Mouse (Mus musculus) layer of hippocampus, adult 8-10 months (tissue): ENCODE measurements around the gene Zc3h7b. TPM values are rescaled to one million over a fixed set of nuclear protein-coding genes. Genes with fewer than 3 reads are reported as not detected.

Experiments
- DNase-seq, 2 experiments: peaks; one replicate each; pipeline ENCODE4 v3.0.0; 2022; ENCODE audit warnings: low spot score in 2 of 2
- total RNA-seq, 4 experiments: library from RNA; stranded (reverse); gene quantifications; 2 replicates each; pipeline ENCODE4 v1.2.4; 2022

The Zc3h7b gene
- total RNA-seq, 4 experiments from 2014 or later, result 123 to 147 (median 135) TPM

DNA sequence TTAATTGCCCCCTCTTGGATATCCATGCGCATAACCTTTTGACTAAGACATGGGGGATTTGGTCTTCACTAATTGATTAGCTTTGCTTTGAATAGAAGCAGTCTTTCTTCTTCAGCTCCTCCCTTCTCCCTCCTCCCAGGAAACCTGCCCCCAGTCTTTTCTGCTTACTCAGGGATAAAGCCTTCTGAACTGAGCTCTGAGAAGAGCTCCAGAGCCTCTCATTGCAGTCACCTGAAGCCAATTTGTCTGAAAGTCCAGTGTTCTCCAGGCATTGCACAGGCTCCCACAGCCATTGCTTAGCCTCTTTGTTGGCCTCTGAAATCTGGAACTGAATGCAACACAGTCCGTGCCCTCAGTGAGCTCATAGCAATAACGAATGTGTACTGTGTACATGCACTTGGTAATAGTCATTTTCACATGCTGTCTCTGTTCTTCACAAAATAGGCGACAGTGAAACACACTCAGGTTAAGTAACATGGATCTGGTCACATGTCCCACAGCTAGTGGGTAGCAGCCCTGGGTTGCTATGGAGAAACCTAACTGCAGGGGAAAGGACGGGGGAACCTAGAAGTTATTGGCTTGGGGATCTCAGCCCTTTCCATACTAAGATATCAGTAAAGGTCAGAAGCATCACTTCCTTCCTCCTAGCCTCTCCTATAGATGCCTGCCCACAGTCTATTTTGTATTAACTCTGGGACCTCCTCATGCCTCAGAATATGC is 69.3 kb downstream of the Zc3h7b start:
- no peak for DNase-seq

- DNase-seq, result no peak
Measured at GRCm38 (mm10) chr15:81814716-81815370, 70.0 kb downstream of the Zc3h7b start.

- no peak for DNase-seq
Measured at GRCm38 (mm10) chr15:81818404-81818803, 73.5 kb downstream of the Zc3h7b start.

DNA sequence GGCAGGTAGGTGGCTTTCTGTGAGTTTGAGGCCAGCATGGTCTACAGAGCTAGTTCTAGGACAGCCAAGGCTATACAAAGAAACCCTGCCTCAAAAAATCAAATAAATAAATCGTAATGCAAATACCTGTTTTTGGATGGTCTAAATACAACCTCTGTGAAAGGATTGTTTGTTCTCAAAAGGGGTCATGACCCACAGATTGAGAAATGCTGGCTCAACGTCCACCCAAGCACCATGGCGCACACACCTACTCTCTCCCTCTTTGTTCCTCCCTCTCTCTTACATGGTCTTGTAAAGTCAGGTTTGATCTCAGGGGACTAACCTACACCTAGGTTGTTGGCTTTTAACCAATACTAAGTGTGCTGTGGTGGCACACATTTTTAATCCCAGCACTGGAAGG is 77.8 kb downstream of the Zc3h7b start:
- no peak for DNase-seq

DNA sequence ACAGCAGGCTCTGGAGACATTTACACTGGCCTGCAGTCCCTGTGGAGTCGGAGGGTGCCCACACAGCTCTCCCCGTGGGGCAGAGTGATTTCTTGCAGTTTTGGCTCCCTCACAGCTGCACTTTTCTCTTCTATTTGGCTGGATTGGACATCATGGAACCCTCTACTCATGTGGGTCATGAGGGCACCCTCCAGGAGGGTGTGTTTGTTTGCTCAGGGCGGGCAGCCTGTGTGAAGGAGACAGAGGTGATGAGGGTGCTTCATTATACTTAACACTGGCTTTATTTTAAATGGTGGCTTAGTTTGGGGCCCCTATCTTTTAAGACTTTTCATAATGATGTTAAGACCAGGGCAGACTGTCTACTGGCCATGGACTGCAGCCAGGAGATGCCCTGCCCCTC is 80.0 kb downstream of the Zc3h7b start:
- no peak for DNase-seq

GRCm38 (mm10) chr15:81828426-81829207 is 83.8 kb downstream of the Zc3h7b start:
- DNase-seq, result no peak

- DNase-seq, result no peak
Measured at GRCm38 (mm10) chr15:81829208-81829580, 84.3 kb downstream of the Zc3h7b start.

- DNase-seq, result no peak
Measured at GRCm38 (mm10) chr15:81830530-81830929, 85.7 kb downstream of the Zc3h7b start.

GRCm38 (mm10) chr15:81831136-81831825 is 86.4 kb downstream of the Zc3h7b start:
- DNase-seq, result peak; percentile 81 to 88

GRCm38 (mm10) chr15:81832219-81832618 is 87.4 kb downstream of the Zc3h7b start:
- DNase-seq, result no peak

- no peak for DNase-seq
Measured at GRCm38 (mm10) chr15:81833481-81833880, 88.6 kb downstream of the Zc3h7b start.

DNA sequence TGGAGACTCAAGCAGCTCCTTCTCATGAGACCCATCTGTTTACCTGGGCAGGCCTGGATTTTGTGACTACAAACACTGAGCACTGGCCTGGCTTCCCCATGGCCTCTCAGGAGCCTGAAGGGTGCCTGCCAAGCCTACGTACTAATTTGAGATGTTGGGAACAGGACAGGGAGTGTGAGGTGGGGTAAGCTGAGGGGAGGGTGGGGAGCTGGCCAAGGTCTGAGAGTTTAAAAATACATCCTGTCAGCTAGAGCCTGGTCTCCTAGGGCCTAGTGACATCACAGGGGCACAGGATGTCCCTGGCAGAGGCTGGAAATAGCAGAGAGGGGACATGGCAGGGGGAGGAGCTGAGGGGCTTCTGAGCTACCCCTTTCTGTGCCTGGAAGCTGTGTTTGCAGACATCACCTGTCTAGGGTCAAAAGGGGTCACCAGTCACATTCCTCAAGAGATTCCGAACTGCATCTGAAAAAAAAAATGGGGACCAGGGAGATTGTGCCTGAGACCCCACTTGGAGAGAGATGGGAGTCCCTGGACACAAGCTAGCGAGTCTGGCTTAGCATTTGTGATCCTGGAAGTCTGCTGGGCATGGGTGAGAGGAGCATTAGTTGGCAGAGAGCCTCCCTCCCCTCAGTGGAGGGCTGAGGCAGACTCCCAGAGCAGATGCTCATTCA is 89.4 kb downstream of the Zc3h7b start:
- no peak for DNase-seq

DNA sequence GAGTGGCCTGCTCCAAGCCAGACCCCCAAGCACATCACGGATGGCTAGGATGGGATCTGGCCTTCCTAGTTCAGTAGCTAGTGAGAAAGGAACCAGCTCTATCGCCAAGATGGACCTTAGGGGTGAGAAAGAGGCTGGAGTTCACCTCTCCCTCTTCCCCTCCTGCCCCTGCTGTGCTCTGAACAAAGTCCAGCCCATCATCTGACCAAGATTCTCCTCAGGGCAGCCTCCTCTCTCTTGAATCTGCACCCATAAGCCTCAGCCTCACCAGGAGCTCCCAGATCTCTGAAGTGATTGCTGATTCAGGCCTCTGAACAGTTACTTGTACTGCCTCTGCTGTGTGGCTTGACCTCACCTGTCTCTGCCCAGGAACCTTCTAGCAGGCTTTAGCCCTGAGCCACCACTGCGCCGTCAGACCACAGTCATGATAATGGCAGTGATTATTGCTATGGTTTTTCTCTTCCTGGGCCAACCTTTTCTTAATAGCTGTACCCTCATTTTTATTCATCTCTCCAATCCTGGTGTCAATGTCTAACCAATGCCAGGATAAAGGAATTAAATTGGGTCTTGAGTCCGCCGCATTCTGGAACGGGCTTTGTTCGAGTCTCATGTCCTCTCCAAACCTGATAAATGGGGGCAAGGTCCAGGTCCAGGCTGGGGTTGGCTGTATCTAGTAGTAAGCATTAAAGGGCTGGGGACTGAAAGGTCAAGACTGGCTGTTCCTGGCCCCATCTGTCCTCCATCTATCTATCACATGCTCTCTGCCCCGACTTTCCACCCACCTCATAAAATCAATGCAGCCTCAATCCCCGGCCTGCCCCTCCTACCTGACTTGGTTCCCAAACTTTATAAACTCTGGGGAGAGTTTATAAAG is 90.4 kb downstream of the Zc3h7b start:
- no peak for DNase-seq

DNA sequence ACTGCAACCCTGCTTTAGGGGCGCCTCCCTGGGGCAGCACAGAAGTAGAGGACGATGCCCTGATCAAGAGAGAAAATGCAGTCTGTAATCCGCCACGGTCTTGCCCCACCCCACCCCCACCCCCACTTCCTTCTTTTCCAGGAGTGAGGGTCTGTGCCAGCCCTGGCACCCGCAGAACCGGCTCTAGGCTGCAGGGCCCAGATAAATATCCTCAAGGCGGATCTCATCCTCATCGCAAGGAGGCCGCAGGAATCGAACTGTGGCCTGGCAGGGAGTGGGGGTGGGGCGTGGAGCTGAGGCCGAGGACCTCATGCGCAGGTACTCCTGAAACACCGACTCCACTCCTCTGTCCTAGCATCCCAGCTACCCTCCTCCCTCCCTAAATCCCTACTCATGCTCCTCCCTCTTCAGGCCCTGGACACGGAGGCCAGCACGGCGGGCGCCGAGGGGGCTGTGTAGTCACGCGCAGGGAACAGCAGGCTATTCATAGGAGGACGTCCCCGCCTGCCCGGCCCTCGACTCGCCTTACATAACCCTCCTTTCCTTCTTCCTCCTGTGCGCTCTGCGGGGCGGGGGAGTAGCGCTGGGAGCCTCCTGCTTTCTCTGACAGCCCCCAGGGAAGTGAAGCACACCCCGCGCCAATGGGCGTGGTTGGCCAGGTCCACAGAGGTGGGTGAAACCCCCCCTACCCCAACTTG is 91.4 kb downstream of the Zc3h7b start:
- peak; percentile 86 to 90 for DNase-seq

- DNase-seq, result no peak
Measured at GRCm38 (mm10) chr15:81836966-81837920, 92.4 kb downstream of the Zc3h7b start.

GRCm38 (mm10) chr15:81838554-81839235 is 93.8 kb downstream of the Zc3h7b start:
- no peak for DNase-seq

GRCm38 (mm10) chr15:81839634-81840033 is 94.8 kb downstream of the Zc3h7b start:
- peak; percentile 81 to 83 for DNase-seq

- DNase-seq, result no peak
Measured at GRCm38 (mm10) chr15:81840306-81840705, 95.4 kb downstream of the Zc3h7b start.
